Mouse (Mus musculus) Muller cell, postnatal 12 days (primary cell): Measurements from ENCODE around the gene Zfp983.
"Not testable (repeated sequence)": the region's sequence is repeated elsewhere in the genome, so short reads cannot be mapped to it uniquely, and the experiment has no call there.

ENCODE experiments used
- DNase-seq: peaks from one replicate; pipeline ENCODE4 v3.0.0-alpha.2; 2015; ENCODE audit errors: inconsistent ontology term

The Zfp983 gene

DNA sequence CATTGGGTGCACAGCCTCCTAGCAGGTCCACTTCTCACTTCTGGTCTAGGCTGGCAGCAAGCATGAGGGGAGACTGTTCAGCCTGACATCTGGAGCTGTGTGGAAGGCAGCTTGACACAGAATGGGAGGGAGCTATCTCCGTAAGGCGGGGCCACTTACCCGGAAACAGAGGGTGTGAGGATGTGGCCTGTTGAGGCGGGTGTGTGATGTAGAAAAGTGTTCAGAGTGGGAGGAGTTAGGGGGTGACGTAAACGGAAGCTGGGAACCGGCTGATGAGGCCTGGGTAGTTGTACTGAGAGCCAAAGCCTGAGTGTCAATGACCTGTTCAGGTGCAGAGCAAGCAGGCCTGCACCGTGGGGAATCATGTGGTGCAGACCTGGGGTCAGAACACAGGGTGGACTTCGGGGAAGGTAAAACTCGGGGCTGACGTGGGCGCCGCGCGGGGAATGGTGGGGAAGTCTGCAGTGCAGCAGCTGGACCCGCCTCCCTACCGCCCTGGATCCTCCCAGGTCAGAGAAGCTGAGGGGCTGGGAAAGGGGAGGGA lies at the start of gene Zfp983:
Gene Zfp983, plus strand, starts transcription at position 261 of the 544 bp plus-strand sequence.
- DNase-seq = peak; percentile 82

DNA sequence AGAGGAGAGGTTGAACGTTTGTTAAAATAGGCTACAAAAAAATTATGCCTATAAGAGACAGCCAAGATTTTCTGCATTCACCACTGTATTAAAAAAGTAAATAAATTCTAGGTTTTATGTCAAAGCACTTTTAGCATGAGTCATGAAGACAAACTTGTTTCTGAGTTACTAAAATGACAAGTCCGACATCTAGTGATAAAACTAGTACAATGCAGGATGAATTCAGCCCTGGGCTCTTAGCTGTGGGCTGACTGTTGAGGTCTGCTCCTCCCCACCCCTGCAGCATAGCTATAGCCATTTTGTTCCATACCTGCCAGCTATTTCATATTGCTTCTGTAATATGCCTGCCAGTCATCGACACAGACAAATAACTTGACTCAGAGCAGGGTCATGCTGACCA lies 34.1 kb upstream of the Zfp983 start:
- DNase-seq = no peak

DNA sequence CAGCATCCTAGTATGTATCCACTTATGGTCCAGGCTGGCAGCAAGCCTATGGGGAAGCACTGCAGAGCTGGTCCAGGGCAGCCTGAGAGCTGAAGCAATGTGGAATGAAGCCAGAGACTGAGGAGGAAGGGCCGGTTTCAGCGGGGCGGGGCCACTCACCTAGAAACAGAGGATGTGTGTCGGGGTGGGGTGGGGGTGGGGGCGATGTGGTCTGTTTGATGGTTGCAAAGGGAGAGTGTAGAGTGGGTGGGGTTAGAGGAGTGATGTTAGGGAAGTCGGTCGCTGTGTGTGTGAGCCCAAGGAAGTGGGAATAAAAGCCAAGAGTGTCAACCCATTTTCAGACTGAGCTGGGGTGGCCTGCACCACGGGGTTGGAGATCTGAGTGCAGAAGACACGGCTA lies 33.1 kb upstream of the Zfp983 start:
- no peak for DNase-seq

DNA sequence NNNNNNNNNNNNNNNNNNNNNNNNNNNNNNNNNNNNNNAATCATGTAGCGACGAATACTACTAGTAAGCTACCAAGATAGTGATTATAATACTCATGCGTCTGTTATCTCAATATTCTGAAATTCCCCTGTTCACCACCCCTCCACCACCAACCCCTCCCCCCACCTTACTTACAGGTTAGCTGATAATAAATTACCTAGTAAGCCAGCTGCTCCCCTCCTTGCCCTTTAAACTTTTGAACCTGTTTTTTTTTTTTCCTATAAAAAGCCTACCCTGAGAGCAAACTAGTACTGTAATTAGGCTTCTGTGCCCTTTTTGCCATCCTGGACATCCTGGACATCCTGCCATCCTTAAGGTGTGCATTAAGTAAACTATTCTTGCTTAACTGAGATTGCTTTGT lies 26.8 kb upstream of the Zfp983 start:
- no peak for DNase-seq

DNA sequence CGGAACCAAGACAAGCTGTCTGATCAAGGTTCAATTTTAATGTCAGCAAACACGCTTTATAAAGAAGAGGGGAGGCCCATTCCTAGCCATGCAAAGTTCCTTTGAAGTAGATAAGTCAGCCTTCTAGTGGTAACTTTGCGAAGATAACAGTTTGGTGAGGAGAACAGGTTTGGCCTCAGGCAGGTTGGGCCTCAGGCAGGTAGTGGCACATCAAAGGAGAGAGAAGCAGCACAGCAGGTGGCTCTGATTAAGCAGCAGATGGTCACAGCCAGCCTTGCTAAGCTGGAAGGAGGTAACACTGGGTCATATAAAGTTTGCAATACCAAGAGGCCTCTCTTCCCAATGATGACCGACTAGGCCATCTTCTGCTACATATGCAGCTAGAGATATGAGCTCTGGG lies 14.7 kb upstream of the Zfp983 start:
- not testable (repeated sequence) for DNase-seq

DNA sequence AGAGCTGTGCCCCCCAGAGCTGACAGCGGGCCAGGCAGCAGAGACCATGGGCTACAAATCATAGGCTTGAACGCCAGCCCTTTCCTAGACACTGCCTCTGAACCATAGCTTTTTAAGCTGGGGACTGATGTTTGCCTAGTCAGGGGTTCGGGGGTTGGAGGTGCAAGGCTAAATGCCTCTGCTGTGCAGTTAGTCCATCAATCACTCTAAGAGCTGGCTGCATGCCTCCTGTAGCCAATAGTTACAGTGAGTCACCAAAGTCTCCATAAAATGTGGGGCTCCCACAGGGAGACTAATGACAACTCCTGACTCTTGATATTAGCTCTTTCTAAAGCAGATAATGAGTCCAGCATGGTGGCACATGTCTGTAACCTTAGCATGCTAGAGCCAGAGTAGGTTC lies 1.6 kb upstream of the Zfp983 start:
- DNase-seq = peak; percentile 6

DNA sequence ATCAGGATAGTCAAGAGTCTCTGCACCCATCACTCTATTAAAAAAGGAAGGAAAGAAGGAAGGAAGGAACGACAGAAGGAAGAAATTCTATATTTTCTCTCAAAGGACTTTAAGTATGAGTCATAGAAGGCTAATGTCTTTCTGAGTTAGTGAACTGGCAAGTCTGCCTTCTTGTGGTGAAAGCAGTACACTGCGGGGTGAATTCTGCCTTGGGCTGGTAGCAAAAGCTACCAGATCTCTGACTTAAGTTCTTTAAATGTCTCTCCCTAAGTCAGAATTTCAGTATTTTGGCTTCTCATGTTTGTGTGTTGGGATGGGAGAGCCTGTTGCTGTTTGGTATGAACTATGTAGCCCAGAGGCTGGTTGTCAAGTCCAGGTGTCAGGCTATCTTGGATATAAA lies 488 bp upstream of the Zfp983 start:
- no peak for DNase-seq

DNA sequence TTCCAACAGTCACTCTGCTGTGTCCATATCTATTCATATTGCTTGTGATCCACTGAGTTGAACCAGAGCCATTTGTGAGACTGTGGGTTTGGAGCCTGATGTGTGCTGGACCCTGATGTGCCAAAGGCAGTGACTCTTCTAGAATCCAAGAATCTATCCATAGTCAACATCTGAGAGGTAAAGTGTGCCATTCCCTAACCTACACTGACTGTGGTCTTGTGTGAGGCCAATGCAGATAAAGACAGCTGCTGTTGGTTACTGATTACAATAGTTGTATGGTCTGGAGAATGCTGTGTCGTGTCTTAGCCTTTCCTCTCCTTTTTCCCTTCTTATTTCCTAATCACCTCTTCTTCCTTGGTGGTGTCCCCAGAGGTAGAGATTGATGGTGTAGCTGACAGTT lies 28.4 kb downstream of the Zfp983 start:
- not testable (repeated sequence) for DNase-seq

DNA sequence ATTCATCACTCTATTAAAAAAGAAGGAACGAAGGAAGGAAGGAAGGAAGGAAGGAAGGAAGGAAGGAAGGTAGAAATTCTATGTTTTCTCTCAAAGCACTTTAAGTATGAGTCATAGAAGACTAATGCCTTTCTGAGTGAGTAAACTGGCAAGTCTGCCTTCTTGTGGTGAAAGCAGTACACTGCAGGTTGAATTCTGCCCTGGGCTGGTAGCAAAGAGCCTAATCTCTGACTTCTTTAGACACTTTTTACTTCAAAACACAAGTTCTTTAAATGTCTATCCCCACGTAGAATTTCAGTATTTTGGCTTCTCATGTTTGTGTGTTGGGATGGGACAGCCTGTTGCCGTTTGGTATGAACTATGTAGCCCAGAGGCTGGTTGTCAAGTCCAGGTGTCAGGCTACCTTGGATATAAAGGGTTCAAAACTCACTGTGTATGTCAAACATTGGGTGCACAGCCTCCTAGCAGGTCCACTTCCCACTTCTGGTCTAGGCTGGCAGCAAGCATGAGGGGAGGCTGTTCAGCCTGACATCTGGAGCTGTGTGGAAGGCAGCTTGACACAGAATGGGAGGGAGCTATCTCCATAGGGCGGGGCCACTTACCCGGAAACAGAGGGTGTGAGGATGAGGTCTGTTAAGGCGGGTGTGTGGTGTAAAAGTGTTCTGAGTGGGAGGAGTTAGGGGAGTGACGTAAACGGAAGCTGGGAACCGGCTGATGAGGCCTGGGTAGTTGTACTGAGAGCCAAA lies 29.0 kb downstream of the Zfp983 start:
- DNase-seq = peak; percentile 84

DNA sequence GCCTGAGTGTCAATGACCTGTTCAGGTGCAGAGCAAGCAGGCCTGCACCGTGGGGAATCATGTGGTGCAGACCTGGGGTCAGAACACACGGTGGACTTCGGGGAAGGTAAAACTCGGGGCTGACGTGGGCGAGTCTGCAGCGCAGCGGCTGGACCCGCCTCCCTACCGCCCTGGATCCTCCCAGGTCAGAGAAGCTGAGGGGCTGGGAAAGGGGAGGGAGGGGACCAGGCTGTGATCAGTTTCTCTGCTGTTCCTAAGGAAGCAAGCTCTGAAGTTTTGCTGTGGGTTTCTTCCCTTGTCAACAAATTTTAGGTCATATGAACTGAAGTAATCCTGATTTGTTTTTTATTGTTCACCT lies 29.6 kb downstream of the Zfp983 start:
- DNase-seq = peak; percentile 71

DNA sequence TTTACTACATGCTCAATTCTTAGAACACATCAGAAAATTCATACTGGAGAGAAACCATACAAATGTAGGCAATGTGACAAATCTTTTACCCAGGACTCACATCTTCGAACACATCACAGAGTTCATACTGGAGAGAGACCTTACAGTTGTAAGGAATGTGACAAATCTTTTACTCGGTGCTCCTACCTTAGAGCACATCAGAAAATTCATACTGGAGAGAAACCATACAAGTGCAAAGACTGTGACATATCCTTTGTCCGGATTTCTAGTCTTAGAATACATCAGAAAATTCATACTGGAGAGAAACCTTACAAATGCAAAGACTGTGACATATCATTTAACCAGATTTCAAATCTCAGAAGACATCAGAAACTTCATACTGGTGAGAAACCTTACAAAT lies 41.1 kb downstream of the Zfp983 start, which contains the start of gene Gm10226:
Gene Gm10226, plus strand, starts transcription at position 301 of the 400 bp plus-strand sequence.
- no peak for DNase-seq

DNA sequence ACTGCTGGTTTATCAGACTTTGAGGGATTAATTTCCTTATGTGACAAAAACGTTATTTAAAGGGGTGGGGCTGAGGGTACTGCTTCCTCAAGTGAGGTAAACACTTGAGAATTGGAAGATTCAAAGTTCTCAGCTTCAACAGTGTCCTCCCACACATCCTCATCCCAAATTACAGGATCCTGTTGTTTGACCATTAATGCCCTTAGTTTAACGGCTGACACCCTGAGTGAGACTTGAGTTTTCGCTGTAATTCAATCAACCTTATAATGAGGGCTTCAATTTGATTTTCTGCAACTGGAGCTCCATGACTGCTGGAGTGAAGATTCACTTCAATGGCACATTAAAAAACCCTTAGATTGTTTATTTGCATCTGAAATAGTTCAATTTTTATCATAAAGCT lies 42.9 kb downstream of the Zfp983 start:
- no peak for DNase-seq

DNA sequence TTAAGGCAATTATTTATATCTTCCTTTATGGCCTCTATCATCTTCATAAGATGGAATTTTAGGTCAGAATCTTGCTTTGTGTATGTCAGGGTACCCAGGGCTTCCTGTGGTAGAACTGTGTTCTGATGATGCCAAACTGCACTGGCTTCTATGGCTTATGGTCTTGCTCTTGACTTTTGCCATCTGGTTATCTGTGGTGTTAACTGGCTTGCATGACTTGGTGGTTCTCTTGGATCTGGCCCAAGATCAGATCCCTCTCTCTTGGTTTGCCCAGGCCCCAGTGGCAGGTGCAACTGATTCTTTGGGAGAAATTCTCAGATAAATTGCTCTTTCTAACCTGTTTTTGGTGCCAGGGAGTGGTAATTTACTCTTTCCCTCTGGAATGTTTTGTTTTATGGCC lies 45.6 kb downstream of the Zfp983 start:
- DNase-seq = no peak

DNA sequence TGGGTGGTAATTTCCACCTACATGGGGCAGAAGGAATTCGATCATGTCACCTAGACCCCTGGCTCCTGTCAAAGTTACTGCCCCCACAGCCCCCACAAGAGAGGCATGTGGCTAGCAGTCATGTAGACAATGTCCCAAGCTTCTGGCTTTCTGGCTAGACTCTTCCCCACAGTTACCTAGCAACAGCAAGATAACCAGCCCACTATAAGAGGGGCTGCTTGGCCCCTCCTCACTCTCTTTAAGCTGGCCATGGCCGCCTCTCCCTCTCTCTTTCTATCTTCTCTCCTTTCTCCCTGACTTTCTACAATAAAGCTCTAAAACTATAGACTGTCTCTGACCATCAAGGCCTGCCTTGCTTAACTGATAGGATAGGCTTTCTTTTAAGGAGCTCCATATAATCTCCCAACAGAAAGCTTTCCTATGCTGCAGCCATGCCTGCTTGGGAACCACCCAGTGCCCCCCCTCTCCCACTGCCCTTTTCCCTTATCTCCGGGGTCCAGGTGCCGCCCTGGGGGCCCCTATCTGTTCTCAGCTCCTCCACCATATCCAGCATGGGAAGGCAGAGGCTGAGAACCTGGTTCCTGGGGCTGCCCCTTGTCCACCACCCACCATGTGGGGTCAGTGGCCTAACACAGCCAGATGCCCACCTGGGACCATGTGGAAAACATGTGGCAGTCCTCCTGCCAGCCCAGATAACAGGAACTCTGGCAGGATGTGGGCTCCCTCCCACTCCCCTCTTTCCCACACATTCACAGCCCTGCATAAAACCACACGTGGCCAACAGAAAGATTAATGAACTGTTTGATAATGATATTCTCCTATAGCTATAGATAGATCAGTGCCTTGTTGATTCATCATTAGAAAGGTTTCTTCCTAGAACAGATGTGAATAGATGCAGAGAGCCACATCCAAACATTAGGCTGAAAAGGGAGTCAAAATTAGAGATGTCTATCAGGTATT lies 52.1 kb downstream of the Zfp983 start:
- DNase-seq = no peak

DNA sequence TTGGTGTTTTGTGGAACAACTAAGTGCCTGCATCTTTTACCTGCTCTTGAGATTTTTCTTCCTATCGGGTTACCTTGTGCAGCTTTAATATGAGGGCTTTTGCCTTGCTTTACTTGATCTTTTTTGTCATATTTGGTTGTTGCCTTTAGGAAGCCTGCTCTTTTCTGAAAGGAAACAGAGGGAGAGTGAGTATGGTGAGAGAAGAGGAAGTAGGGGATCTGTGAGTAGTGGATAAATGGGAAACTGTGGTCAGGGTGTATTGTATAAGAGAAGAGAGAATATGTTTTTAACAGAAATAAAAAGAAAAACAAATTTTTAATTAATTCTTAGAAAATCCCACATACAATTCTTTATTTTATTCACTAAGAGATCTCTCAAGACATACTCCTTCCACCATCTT lies 53.0 kb downstream of the Zfp983 start:
- no peak for DNase-seq

DNA sequence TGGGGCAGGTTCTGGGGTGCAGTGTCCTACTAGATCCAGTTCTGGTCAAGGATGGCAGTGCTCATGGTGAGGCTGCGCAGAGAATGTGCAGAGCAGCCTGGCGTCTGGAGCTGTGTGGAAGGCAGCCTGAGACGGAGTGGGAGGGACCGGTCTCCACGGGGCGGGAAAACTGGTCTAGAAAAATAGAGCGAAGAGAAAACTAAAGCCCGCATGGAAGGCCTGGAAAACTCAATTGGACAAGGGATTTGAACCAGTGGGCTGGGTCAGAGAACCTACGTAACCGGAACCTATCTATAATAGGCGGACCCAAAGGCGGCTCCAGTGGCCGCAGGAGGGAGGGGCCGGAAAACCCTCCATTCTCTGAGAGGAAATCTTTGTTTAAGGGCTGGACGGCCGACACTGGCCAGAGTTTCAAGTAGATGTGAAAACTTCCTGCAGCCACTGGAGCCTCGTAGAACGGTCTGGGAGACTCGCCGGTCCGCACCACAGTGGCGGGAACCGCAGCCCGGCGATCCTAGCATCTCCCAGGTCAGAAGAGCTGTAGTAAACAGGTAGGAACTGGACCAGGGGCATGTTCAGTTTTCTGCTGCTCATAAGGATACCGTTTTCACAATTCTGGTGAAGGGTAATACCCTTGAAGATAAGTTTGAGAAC lies 57.0 kb downstream of the Zfp983 start, which contains the start of gene Zfp760:
Gene Zfp760, plus strand, starts transcription at position 399 of the 654 bp plus-strand sequence.
- DNase-seq = peak; percentile 95

DNA sequence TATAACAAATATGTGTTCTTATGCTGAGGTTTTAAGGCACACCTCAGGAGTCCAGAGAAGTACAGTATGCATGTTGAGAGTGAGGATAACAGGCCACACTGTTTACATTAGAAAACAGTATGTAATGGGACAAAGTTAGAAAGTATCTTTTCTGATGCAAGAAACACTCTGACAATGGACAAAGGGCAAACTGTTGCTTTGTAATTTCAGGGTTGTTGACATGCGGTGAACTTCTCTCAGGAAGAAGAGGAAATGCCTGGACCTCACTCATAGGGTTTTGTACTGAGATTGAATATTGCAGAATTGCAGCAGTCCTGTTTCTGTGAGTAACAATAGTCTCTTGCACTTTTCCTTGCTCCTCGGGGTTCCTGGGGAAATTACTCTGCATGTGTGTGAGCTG lies 58.0 kb downstream of the Zfp983 start:
- peak; percentile 1 for DNase-seq
